Mouse (Mus musculus): Measurements from ENCODE around the gene Lgals3bp.

GRCm38 (mm10) chr11:118401760-118402280 is at the start of gene Lgals3bp:
- TF ChIP-seq CTCF (IDR thresholded peaks at IDR 0.05; ENCODE audit: insufficient read depth, low read length): peak; percentile 26; the same call in 1 of the 2 replicates
- TF ChIP-seq POLR2A (IDR thresholded peaks at IDR 0.05; ENCODE audit: borderline replicate concordance, extremely low read depth, low read depth, low read length): peak; percentile 63; the same call in 1 of the 2 replicates
